Mouse (Mus musculus): ENCODE measurements around the gene Epas1. TPM values are rescaled to one million over a fixed set of nuclear protein-coding genes. Genes with fewer than 3 reads are reported as not detected.

Gene Epas1
- polyA plus RNA-seq, 1 experiment from 2014 or later = 12.6 TPM

DNA sequence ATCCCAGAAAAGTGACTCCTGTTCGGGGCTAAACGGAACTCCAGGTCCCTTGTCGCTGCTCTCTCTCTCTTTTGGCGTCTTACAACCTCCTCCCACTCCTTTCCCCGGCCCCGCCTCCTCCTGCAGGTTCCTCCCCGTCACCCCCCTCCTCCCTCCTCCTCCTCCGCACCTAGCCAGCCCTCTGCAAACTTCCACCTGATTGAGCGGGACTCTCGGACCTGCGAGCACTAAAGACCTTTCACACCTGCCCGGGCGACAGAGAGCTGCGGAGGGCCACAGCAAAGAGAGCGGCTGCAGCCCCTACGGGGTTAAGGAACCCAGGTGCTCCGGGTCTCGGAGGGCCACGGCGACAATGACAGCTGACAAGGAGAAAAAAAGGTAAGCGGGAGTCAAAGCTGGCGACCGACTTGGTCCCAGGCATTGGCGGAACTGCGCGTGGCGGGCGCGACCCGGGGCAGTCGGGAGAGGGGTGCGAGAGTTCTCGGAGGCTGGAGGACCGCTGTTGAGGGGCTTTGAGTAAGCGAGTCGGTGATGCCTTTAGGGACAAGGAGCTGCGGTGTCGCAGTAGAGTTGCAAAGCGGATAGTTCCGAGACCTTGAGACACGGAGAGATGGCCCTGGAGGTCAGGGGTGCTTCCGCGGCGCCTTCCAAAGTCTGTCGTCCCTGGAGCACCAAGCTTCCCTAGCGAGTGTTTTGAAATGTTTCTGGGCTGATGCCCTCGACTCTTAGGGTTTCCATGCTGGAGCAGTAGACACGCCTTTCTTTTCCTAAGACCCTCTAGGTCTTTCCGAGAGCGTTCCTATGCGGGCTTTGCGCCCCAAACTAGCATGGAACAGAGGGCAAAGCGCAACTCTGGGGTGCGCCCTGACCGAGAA is 668 bp downstream of the Epas1 start:
- ATAC-seq (ENCODE audit: low FRiP score) (peak; percentile 19; the same call in 1 of the 2 replicates), DNase-seq (ENCODE audit: low spot score) (no peak)
- no peaks in the 10 kb centered on the region for H3K9me3 ChIP-seq (ENCODE audit: control insufficient read depth, low read length)
- H3K4me3 ChIP-seq (replicated peaks; ENCODE audit: low read length) = peak overlapping the region; percentile 44
- H3K27me3 ChIP-seq (ENCODE audit: control insufficient read depth, insufficient read depth, low read length) = peaks cover 65% of the 10 kb centered on the region
- H3K4me1 ChIP-seq (replicated peaks; ENCODE audit: control insufficient read depth, insufficient read depth, low read length) = peaks cover 21% of the 10 kb centered on the region
- no peaks in the 10 kb centered on the region for H3K36me3 ChIP-seq (replicated peaks; ENCODE audit: control insufficient read depth, insufficient read depth)
- peak overlapping the region; percentile 29; the same call in 1 of the 2 replicates for H3K9ac ChIP-seq
- no peak overlapping the region for H3K27ac ChIP-seq
- H3K4me2 ChIP-seq (replicated peaks) = peak overlapping the region; percentile 82
- WGBS = under 1% methylated on average over 55 of the region's 55 CpGs

DNA sequence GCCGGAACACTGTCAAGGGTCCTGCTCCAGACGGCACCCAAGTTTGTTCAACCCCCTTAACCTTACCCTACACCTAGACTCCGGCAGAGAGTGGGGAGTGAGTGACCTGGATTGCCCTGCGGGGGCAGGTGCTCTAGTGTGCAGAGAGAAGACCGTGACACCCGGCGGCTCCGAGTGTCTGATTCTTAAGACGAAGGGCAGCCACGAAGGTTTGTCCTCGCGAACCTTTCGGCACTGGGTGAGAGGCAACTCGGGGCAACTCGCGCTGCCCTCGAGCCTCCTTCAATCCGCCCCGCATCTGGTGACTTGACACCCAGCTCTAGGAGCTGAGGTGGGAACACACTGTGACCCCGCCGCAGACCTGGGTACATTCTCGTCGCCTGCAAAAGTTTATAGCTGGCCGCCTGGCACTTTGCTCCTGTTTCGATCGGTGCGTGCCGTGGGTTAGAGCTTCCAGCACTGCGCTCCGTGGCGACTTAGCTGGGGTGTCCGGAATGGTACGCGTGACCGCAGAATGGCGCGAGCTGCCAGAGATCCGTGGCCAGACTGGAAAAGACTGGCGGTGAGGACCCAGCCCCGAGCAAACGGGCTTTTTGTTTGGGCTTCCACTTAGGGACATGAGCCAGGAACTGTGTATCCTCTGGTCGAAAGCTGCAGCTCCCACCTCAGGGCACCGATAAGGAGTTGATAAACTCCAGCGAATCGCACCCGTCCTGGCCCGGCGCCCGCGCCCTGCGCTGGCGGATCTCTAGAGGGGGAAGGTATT is 1.5 kb downstream of the Epas1 start:
- H3K9me3 ChIP-seq (ENCODE audit: control insufficient read depth, low read length) = no peaks in the 10 kb centered on the region
- H3K27me3 ChIP-seq (ENCODE audit: control insufficient read depth, insufficient read depth, low read length) = peaks cover 65% of the 10 kb centered on the region
- WGBS = 2% methylated on average over 52 of the region's 52 CpGs
- ATAC-seq (ENCODE audit: low FRiP score) (no peak), DNase-seq (ENCODE audit: low spot score) (no peak)
- peak overlapping the region; percentile 29; the same call in 1 of the 2 replicates for H3K9ac ChIP-seq
- peak overlapping the region; percentile 44 for H3K4me3 ChIP-seq (replicated peaks; ENCODE audit: low read length)
- H3K36me3 ChIP-seq (replicated peaks; ENCODE audit: control insufficient read depth, insufficient read depth) = no peaks in the 10 kb centered on the region
- H3K27ac ChIP-seq = no peak overlapping the region
- H3K4me1 ChIP-seq (replicated peaks; ENCODE audit: control insufficient read depth, insufficient read depth, low read length) = peaks cover 21% of the 10 kb centered on the region
- peak overlapping the region; percentile 82 for H3K4me2 ChIP-seq (replicated peaks)

DNA sequence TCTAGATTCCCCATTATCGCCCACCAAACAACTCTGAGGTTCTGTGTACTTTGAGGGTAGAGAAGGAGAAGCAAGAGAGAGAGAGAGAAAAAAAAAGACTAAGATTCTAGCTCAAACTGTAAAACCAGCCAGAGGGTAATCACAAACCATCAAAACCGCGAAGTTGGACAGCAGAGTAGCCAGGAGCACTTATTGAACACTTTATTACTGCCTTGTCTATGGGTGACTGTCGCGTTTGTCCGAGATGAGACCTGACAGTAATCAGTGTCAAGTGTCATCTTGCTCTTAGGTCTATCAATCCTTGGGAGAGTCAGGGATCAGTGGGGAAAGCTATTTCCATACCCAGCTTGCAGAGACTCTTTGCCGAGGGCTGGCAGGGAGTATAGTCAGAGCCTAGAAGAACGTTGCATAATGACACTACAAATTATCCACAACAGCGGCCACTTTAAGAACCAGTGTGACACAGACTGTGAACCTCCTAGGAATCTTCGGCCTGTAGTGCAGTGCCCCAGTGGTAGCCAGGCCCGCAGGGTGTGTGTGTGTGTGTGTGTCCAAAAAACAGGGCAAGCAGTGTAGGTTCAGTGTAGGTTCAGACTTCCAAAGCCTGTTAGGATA is 2.2 kb downstream of the Epas1 start:
- H3K27ac ChIP-seq = no peak overlapping the region
- DNase-seq (ENCODE audit: low spot score) (no peak), ATAC-seq (ENCODE audit: low FRiP score) (no peak)
- H3K36me3 ChIP-seq (replicated peaks; ENCODE audit: control insufficient read depth, insufficient read depth) = no peaks in the 10 kb centered on the region
- 0 out of 2 replicates have a peak overlapping the region, but pooled peaks have one; percentile 29 for H3K9ac ChIP-seq
- peaks cover 61% of the 10 kb centered on the region for H3K27me3 ChIP-seq (ENCODE audit: control insufficient read depth, insufficient read depth, low read length)
- 18% methylated on average over 11 of the region's 11 CpGs for WGBS
- peaks cover 21% of the 10 kb centered on the region for H3K4me1 ChIP-seq (replicated peaks; ENCODE audit: control insufficient read depth, insufficient read depth, low read length)
- no peaks in the 10 kb centered on the region for H3K9me3 ChIP-seq (ENCODE audit: control insufficient read depth, low read length)
- peak overlapping the region; percentile 44 for H3K4me3 ChIP-seq (replicated peaks; ENCODE audit: low read length)
- peak overlapping the region; percentile 82 for H3K4me2 ChIP-seq (replicated peaks)

DNA sequence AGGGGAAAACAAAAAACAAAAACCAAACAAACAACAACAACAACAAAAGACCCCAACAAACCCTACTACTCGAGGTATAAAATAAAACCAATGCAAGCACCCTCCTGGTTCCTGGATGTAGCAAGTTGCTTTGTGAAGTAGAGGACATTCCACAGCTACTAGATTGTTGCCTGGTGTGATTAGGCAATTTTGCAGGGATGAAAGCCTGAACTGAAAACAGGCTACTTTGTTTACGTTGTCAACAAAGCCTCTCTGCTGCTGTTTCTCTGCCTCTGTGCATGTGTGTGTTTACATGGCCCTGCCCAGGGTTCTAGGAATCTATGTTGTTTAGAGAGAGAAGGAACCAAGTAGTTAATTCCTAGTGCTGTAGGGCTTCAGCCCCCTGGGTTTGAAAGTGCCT is 4.1 kb downstream of the Epas1 start:
- ATAC-seq (ENCODE audit: low FRiP score) = no peak
- Histone ChIP-seq H3K9ac (no peak overlapping the region), H3K27me3 (ENCODE audit: control insufficient read depth, insufficient read depth, low read length) (peaks cover 45% of the 10 kb centered on the region), H3K4me2 (replicated peaks) (no peak overlapping the region), H3K4me1 (replicated peaks; ENCODE audit: control insufficient read depth, insufficient read depth, low read length) (peaks cover 21% of the 10 kb centered on the region), H3K36me3 (replicated peaks; ENCODE audit: control insufficient read depth, insufficient read depth) (no peaks in the 10 kb centered on the region), H3K4me3 (replicated peaks; ENCODE audit: low read length) (no peak overlapping the region), H3K27ac (no peak overlapping the region), H3K9me3 (ENCODE audit: control insufficient read depth, low read length) (no peaks in the 10 kb centered on the region)
- DNase-seq (ENCODE audit: low spot score) = no peak
- WGBS = 44% methylated on average over 2 of the region's 2 CpGs

DNA sequence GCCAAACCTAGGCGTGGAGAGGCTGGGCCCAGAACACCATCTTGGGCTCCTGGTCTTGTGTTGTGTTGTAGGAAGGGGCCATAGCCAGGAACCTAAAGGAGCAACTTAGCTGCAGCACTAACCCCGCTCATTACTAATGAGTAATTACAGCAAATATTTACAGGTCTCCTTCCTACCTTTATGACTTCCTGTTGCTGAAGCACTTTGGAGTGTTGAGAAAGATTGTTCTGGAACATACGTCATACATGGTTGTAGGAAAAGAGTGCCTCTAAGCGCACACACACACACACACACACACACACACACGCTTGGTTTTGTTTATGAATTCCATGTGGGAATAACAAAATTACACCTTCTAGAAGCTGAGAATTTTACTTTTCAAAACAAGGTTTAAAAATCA is 8.4 kb downstream of the Epas1 start:
- peaks cover 2% of the 10 kb centered on the region; the same call in 1 of the 2 replicates for H3K27me3 ChIP-seq (ENCODE audit: control insufficient read depth, insufficient read depth, low read length)
- no peak overlapping the region for H3K4me2 ChIP-seq (replicated peaks)
- ATAC-seq (ENCODE audit: low FRiP score) (no peak), DNase-seq (ENCODE audit: low spot score) (no peak)
- H3K36me3 ChIP-seq (replicated peaks; ENCODE audit: control insufficient read depth, insufficient read depth) = no peaks in the 10 kb centered on the region
- no peaks in the 10 kb centered on the region for H3K9me3 ChIP-seq (ENCODE audit: control insufficient read depth, low read length)
- H3K27ac ChIP-seq = no peak overlapping the region
- H3K4me1 ChIP-seq (replicated peaks; ENCODE audit: control insufficient read depth, insufficient read depth, low read length) = no peaks in the 10 kb centered on the region
- H3K4me3 ChIP-seq (replicated peaks; ENCODE audit: low read length) = no peak overlapping the region
- H3K9ac ChIP-seq = no peak overlapping the region
- 90% methylated on average over 5 of the region's 5 CpGs for WGBS

DNA sequence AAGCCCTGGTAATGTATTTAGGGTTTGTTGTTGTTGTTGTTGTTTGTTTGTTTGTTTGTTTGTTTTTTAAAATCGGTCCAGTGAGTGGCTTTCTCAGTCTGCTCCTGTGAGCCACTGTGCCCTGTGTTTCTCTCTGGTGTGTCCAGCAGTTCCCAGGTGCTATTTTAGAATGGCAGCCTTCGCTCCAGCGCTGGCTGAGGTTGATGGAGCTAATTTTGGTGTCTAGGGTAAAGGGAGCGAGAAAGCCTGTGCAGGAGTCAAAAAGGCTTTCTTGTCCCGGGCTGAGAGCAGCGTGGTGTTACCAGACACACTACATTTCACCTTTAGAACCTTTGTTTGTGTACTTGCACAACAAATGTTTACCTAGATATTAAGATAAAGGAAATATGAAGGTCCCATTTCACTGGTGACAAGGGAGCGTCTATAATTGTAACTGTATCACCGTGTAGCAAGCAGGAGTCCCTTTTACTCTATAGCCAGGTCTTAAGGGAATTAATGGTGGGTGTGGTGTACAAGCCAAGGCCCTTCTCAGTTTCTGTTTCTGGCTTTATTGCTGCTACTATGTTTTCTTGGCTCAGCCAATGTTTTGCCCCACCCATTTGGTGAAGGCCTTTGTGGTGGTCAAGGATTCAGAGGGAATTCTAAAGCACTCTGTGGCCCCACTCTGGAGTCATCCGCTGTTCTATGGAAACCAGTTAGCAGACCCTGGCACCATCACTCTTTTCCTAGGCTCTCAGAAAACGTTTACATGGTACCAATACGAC is 9.2 kb downstream of the Epas1 start:
- 84% methylated on average over 11 of the region's 11 CpGs for WGBS
- Histone ChIP-seq H3K4me3 (replicated peaks; ENCODE audit: low read length) (no peak overlapping the region), H3K36me3 (replicated peaks; ENCODE audit: control insufficient read depth, insufficient read depth) (no peaks in the 10 kb centered on the region), H3K4me1 (replicated peaks; ENCODE audit: control insufficient read depth, insufficient read depth, low read length) (no peaks in the 10 kb centered on the region), H3K4me2 (replicated peaks) (no peak overlapping the region), H3K9me3 (ENCODE audit: control insufficient read depth, low read length) (no peaks in the 10 kb centered on the region), H3K27me3 (ENCODE audit: control insufficient read depth, insufficient read depth, low read length) (peaks cover 2% of the 10 kb centered on the region; the same call in 1 of the 2 replicates), H3K9ac (no peak overlapping the region), H3K27ac (no peak overlapping the region)
- ATAC-seq (ENCODE audit: low FRiP score) (no peak), DNase-seq (ENCODE audit: low spot score) (no peak)

DNA sequence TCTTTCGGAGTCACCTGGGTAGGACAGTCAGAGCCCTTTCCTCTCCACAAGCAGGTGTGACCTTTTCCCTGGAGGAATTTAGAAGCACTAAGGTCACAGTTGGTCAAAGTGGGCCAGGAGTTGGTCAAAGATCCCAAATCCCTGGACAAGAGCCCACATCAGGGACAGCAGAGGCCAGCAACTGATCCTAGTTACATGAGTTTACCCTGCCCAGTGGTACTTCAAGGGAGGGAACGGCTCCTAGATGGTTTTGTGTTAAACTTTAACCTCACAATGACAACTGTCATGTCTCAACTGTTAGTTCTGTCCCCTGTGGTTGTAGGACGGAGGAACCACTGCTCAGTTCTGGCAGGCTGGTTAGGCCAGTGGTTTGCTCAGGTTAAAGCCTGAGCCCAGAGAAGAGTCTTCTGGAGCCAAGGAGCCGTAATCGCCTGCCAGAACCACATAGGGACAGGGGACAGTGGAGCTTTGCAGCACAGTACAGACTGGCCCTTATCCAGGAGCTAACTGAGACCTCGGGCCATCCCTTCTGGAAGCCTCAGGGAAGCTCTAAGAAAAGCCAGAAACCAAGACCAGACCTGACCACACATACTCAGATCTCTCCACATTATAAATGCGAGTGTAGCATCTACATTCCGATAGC is 12.4 kb downstream of the Epas1 start:
- ATAC-seq (ENCODE audit: low FRiP score) = no peak
- 92% methylated on average over 8 of the region's 8 CpGs for WGBS

DNA sequence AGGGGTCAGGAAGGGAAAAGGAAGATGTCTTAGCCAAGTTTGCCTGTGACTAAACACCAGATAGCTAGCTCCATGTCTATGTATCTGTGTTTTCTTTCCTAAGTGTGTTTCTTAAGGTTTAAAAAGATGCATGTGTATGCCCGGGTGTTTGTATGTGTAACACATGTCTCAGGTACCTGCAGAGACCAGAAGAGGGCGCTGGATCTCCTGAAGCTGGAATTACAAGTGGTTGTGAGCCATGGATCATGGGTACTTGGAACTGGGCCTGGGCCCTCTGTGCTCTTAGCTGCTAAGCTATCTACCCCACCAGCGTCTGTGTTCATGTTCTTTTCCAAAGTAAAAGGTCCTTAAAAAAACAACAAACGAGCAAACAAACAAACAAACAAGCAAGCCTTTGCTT is 12.9 kb downstream of the Epas1 start:
- 90% methylated on average over 4 of the region's 4 CpGs for WGBS
- no peaks in the 10 kb centered on the region for H3K9me3 ChIP-seq (ENCODE audit: control insufficient read depth, low read length)
- DNase-seq (ENCODE audit: low spot score) = no peak

More for the DNA sequence above, 12.4 kb downstream of the Epas1 start:
- H3K9ac ChIP-seq = no peak overlapping the region
- no peak overlapping the region for H3K4me3 ChIP-seq (replicated peaks; ENCODE audit: low read length)
- H3K27me3 ChIP-seq (ENCODE audit: control insufficient read depth, insufficient read depth, low read length) = no peaks in the 10 kb centered on the region
- no peak overlapping the region for H3K27ac ChIP-seq
- no peak for DNase-seq (ENCODE audit: low spot score)
- no peaks in the 10 kb centered on the region for H3K9me3 ChIP-seq (ENCODE audit: control insufficient read depth, low read length)
- no peaks in the 10 kb centered on the region for H3K4me1 ChIP-seq (replicated peaks; ENCODE audit: control insufficient read depth, insufficient read depth, low read length)
- H3K4me2 ChIP-seq (replicated peaks) = no peak overlapping the region
- H3K36me3 ChIP-seq (replicated peaks; ENCODE audit: control insufficient read depth, insufficient read depth) = no peaks in the 10 kb centered on the region

More for the DNA sequence above, 12.9 kb downstream of the Epas1 start:
- Histone ChIP-seq H3K36me3 (replicated peaks; ENCODE audit: control insufficient read depth, insufficient read depth) (no peaks in the 10 kb centered on the region), H3K27me3 (ENCODE audit: control insufficient read depth, insufficient read depth, low read length) (no peaks in the 10 kb centered on the region), H3K9ac (no peak overlapping the region), H3K4me3 (replicated peaks; ENCODE audit: low read length) (no peak overlapping the region), H3K4me2 (replicated peaks) (no peak overlapping the region), H3K27ac (no peak overlapping the region), H3K4me1 (replicated peaks; ENCODE audit: control insufficient read depth, insufficient read depth, low read length) (no peaks in the 10 kb centered on the region)
- ATAC-seq (ENCODE audit: low FRiP score) = no peak
